Mouse (Mus musculus): ENCODE data around the gene Uox. TPM values are rescaled to one million over a fixed set of nuclear protein-coding genes. Genes with fewer than 3 reads are reported as not detected.
A peak's percentile ranks its signal among the peaks of the same experiment; 100 is the strongest.

Uox gene
- polyA plus RNA-seq (2014; fragmentation: Nextera tagmentation; extraction: Ambion mirVana) = not detected in 2 replicates

DNA sequence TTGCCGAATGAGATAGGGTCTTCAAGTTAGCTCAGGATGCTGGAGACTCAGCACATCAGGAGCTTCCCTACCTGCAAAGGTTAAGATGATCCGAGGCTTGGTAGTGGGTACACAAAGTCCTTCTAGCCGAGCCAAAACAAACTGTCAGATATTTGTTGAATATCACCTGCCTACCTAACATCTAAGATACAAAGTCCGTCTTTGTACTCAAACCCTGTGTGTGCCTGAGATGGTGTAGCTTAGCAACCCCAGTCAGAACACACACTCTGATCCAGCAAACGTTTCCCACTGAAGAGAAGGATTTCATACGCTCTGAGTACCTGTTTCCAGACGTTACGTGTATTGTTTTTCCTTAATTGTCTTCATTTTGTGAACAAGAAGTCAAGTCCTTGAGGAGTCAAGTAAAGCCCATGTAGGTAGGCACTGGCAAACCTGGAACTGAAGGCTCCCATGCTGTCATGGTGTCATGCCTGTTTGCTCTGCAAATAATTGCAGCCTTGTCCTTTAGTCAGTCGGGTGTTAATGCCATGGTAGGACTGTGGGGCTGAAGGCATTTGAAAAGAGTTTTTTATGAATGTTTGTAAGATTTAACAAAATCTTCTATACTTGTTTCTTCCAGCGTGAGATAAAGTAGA lies at the start of gene Uox:
Uox (plus strand) TSS at position 279 of the 635 bp plus-strand sequence.
- DNase-seq (ENCODE audit: low spot score) = no peak
- no peak within 1 kb of the TSS for H3K4me3 ChIP-seq (replicated peaks; ENCODE audit: low read length)
- H3K4me2 ChIP-seq (replicated peaks) = no peak within 1 kb of the TSS
- no peak for ATAC-seq (ENCODE audit: low FRiP score)
- H3K4me1 ChIP-seq (replicated peaks; ENCODE audit: control insufficient read depth, insufficient read depth, low read length) = no peaks in the 10 kb centered on the region
- no peak within 1 kb of the TSS for H3K27ac ChIP-seq
- no peaks in the 10 kb centered on the region for H3K36me3 ChIP-seq (replicated peaks; ENCODE audit: control insufficient read depth, insufficient read depth)
- H3K9me3 ChIP-seq (ENCODE audit: control insufficient read depth, low read length) = no peaks in the 10 kb centered on the region
- 88% methylated on average over 10 of the region's 10 CpGs for WGBS
- H3K9ac ChIP-seq = no peak within 1 kb of the TSS
- no peaks in the 10 kb centered on the region for H3K27me3 ChIP-seq (ENCODE audit: control insufficient read depth, insufficient read depth, low read length)

DNA sequence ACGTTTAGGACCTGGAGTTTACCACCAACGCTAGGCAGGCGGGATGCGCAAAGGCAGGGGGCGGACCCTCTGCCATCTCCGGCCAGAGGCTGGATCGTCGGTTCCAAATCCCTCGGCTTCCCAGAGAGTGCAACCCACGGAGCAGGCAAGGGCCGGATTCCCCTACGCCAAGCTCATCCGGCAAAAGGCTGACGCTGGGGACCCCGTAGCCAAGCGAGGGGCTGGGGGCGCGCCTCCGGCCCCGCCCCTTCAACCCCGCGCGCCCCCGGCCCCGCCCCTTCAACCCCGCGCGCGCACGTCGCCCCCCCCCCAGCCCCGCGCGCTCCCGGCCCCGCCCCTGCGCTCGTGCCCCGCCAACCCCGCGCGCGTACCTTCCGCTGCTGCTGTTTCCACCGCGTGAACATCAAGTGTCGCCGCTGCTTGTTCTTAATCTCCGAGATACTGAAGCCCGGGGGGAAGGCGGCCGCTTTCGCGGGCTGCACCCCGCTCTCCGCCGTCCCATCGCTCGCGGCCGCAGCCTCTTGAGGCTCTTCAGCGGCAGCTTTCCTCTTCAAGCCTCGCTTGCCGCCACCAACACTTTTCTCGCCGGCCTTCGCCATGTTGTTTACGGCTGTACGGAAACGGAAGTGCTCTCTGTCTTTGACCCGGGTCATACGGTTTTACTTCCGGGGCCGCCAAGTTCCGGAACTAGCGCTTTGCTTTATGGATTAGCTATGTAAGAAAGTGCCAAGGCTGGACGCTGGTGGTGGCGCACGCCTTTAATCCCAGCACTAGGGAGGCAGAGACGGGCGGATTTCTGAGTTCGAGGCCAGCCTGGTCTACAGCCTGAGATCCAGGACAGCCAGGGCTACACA lies 49.2 kb upstream of the Uox start, which contains the start of gene Rpf1:
Rpf1 (minus strand) TSS at position 632 of the 854 bp plus-strand sequence.
- WGBS = under 1% methylated on average over 71 of the region's 82 CpGs

DNA sequence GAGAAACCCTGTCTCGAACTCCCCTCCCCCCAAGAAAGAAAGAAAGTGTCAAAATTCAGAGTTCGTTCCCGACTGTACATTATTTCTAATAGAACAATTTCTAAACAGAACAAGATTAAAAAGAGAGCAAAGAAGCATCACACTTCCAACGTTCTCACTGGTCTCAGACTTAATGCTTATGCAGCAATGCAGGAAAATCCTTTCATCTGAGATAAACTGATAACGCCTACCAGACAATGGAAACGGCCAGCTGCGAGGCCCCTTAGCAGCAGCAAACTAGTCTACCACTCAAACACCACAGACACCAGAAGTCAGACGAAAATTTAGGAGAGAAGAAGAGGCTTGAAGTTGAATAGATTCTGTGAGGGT lies 48.6 kb upstream of the Uox start:
- H3K4me1 ChIP-seq (replicated peaks; ENCODE audit: control insufficient read depth, insufficient read depth, low read length) = 0 out of 2 replicates have a peak, but pooled peaks cover 3% of the 10 kb centered on the region
- H3K4me3 ChIP-seq (replicated peaks; ENCODE audit: low read length) = peak overlapping the region; percentile 71
- peak overlapping the region; percentile 86 for H3K9ac ChIP-seq
- WGBS = 14% methylated on average over 8 of the region's 8 CpGs
- H3K27ac ChIP-seq = peak overlapping the region; percentile 98
- ATAC-seq (ENCODE audit: low FRiP score) = no peak
- H3K27me3 ChIP-seq (ENCODE audit: control insufficient read depth, insufficient read depth, low read length) = no peaks in the 10 kb centered on the region
- H3K9me3 ChIP-seq (ENCODE audit: control insufficient read depth, low read length) = no peaks in the 10 kb centered on the region
- peaks cover 25% of the 10 kb centered on the region for H3K36me3 ChIP-seq (replicated peaks; ENCODE audit: control insufficient read depth, insufficient read depth)
- no peak for DNase-seq (ENCODE audit: low spot score)
- H3K4me2 ChIP-seq (replicated peaks) = peak overlapping the region; percentile 64

More for the DNA sequence above, 49.2 kb upstream of the Uox start, which contains the start of gene Rpf1:
- ATAC-seq (ENCODE audit: low FRiP score) (peak; percentile 96), DNase-seq (ENCODE audit: low spot score) (peak; percentile 93)
- 0 out of 2 replicates have a peak, but pooled peaks cover 3% of the 10 kb centered on the region for H3K4me1 ChIP-seq (replicated peaks; ENCODE audit: control insufficient read depth, insufficient read depth, low read length)
- no peaks in the 10 kb centered on the region for H3K27me3 ChIP-seq (ENCODE audit: control insufficient read depth, insufficient read depth, low read length)
- no peaks in the 10 kb centered on the region for H3K9me3 ChIP-seq (ENCODE audit: control insufficient read depth, low read length)
- H3K4me3 ChIP-seq (replicated peaks; ENCODE audit: low read length) = peak within 1 kb of the TSS; percentile 71
- H3K9ac ChIP-seq = peak within 1 kb of the TSS; percentile 86
- peaks cover 27% of the 10 kb centered on the region for H3K36me3 ChIP-seq (replicated peaks; ENCODE audit: control insufficient read depth, insufficient read depth)
- H3K4me2 ChIP-seq (replicated peaks) = peak within 1 kb of the TSS; percentile 64
- H3K27ac ChIP-seq = peak within 1 kb of the TSS; percentile 98

DNA sequence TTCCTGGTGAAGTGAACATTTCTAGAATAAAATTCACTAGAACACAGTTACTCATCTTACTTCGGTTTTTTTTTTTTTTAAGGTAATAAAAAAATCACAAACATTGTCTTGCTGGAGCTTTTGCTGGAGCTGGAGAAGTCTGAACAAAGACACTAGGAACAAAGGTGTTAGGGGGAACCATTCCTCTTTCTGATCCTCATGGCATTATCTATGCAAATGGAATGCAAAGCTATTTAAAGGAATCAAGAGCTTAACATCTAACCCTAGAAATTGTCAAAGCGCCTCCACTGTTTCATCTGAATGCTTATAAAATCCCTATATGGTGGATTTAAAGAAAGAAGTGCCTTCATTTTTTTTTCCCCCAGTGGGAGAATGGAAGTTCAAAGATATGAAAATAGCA lies 41.9 kb upstream of the Uox start:
- DNase-seq (ENCODE audit: low spot score) = no peak
- Histone ChIP-seq H3K4me1 (replicated peaks; ENCODE audit: control insufficient read depth, insufficient read depth, low read length) (no peaks in the 10 kb centered on the region), H3K4me2 (replicated peaks) (no peak overlapping the region), H3K9ac (no peak overlapping the region), H3K36me3 (replicated peaks; ENCODE audit: control insufficient read depth, insufficient read depth) (no peaks in the 10 kb centered on the region), H3K27me3 (ENCODE audit: control insufficient read depth, insufficient read depth, low read length) (no peaks in the 10 kb centered on the region), H3K27ac (no peak overlapping the region), H3K9me3 (ENCODE audit: control insufficient read depth, low read length) (no peaks in the 10 kb centered on the region), H3K4me3 (replicated peaks; ENCODE audit: low read length) (no peak overlapping the region)
- 49% methylated on average over 2 of the region's 2 CpGs for WGBS
- no peak for ATAC-seq (ENCODE audit: low FRiP score)

DNA sequence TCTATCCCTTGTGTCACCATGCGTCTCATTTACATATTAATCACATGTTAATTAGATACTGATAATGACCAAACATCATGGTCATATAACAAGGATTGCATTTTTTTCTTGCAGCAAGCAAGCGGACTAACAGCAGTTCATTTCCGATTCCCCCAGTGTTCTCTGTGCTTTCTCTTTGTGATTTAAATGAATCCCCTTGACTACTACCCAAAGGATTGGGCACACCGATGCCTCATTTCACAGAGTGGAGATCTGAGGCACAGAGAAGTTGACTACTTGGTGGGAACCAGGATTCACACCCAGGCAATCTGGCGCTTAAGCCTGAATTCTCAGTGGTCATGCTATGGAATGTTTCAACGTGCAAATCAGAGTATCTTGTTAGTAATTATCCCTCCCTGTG lies 35.2 kb upstream of the Uox start:
- ATAC-seq (ENCODE audit: low FRiP score) (no peak), DNase-seq (ENCODE audit: low spot score) (no peak)
- Histone ChIP-seq H3K27me3 (ENCODE audit: control insufficient read depth, insufficient read depth, low read length) (no peaks in the 10 kb centered on the region), H3K4me1 (replicated peaks; ENCODE audit: control insufficient read depth, insufficient read depth, low read length) (no peaks in the 10 kb centered on the region), H3K9me3 (ENCODE audit: control insufficient read depth, low read length) (no peaks in the 10 kb centered on the region), H3K4me3 (replicated peaks; ENCODE audit: low read length) (no peak overlapping the region), H3K36me3 (replicated peaks; ENCODE audit: control insufficient read depth, insufficient read depth) (no peaks in the 10 kb centered on the region), H3K4me2 (replicated peaks) (no peak overlapping the region), H3K9ac (no peak overlapping the region), H3K27ac (no peak overlapping the region)
- WGBS = 63% methylated on average over 6 of the region's 6 CpGs

DNA sequence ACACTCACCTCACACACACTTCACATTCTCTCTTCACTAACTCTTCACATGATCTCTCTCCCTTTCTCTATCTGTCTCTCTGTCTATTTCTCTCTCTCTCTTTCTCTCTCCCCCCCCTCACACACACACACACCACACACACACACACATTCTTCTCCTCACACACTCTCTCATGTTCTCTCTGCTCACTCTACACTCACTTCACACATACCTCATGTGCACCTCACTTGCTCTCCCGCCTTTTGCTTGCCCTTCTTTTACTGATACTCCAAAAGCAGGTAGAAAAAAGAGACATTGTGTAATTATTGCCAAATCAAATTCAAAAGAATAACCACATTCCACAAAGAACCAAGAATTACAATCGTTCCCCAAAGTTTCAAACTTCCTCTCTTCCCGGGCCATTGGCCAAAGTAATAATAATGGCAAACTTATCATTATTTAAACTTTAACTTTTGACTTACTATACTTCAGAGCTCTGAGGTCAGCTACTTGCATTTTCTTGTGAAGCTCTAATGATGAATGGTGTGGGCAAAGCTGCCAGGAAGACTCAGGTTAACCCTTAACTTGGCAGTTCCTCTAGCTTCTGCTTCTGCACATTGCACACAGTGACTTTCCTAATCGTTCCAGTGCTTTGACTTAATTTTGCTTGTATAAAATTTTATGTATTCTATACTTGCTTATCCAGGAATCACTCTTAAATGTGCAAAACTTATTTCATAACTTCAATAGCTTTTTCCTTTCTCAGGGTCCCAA lies 29.5 kb upstream of the Uox start:
- WGBS = 90% methylated on average over 4 of the region's 4 CpGs
- Histone ChIP-seq H3K27me3 (ENCODE audit: control insufficient read depth, insufficient read depth, low read length) (no peaks in the 10 kb centered on the region), H3K36me3 (replicated peaks; ENCODE audit: control insufficient read depth, insufficient read depth) (no peaks in the 10 kb centered on the region), H3K9me3 (ENCODE audit: control insufficient read depth, low read length) (0 out of 2 replicates have a peak, but pooled peaks cover 3% of the 10 kb centered on the region), H3K27ac (no peak overlapping the region), H3K9ac (no peak overlapping the region), H3K4me3 (replicated peaks; ENCODE audit: low read length) (no peak overlapping the region), H3K4me2 (replicated peaks) (no peak overlapping the region), H3K4me1 (replicated peaks; ENCODE audit: control insufficient read depth, insufficient read depth, low read length) (no peaks in the 10 kb centered on the region)
- no peak for ATAC-seq (ENCODE audit: low FRiP score)
- DNase-seq (ENCODE audit: low spot score) = no peak

DNA sequence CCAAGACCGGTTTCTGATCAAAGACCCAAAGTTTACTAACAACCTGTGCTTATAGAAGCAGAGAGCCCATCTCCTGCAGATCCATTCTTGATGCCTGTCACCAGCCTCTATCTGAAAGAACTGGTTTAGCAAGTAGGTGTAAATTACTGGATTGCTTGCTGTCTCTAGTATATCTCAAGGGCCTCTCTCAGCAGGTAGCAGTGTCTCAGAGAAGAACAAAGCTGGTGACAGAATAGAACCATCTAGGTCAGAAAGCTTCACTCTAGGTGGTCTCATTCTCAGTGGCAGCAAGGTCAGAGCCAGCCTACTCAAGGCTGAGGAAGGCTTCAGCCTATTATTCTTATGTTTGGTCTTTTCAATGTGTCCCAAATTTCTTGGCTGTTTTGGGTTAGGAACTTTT lies 26.6 kb upstream of the Uox start:
- Histone ChIP-seq H3K4me1 (replicated peaks; ENCODE audit: control insufficient read depth, insufficient read depth, low read length) (no peaks in the 10 kb centered on the region), H3K4me2 (replicated peaks) (no peak overlapping the region)

DNA sequence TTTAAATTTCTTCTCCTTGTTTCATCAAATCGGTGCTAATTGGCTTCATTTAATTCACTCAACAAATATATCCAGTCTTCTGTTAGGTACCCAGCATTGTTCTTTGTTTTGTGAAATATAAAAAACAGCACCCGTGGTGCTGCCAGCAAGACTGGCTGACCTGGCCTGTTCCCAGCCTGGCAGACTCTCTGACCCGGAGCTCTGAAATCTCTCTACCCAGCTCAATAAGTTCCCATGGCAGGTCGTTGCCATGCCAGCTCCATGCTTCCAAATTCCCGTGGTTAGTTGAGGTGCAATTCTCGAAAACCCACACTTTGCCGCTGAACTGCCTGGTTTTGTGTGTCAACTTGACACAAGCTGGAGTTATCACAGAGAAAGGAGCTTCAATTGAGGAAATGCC lies 15.4 kb upstream of the Uox start:
- no peak overlapping the region for H3K4me3 ChIP-seq (replicated peaks; ENCODE audit: low read length)
- WGBS = 81% methylated on average over 7 of the region's 7 CpGs

More for the DNA sequence above, 26.6 kb upstream of the Uox start:
- Histone ChIP-seq H3K4me3 (replicated peaks; ENCODE audit: low read length) (no peak overlapping the region), H3K9ac (no peak overlapping the region), H3K36me3 (replicated peaks; ENCODE audit: control insufficient read depth, insufficient read depth) (no peaks in the 10 kb centered on the region), H3K27ac (no peak overlapping the region), H3K9me3 (ENCODE audit: control insufficient read depth, low read length) (0 out of 2 replicates have a peak, but pooled peaks cover 3% of the 10 kb centered on the region), H3K27me3 (ENCODE audit: control insufficient read depth, insufficient read depth, low read length) (no peaks in the 10 kb centered on the region)
- WGBS = 43% methylated on average over 1 of the region's 1 CpGs
- no peak for ATAC-seq (ENCODE audit: low FRiP score)
- DNase-seq (ENCODE audit: low spot score) = no peak

DNA sequence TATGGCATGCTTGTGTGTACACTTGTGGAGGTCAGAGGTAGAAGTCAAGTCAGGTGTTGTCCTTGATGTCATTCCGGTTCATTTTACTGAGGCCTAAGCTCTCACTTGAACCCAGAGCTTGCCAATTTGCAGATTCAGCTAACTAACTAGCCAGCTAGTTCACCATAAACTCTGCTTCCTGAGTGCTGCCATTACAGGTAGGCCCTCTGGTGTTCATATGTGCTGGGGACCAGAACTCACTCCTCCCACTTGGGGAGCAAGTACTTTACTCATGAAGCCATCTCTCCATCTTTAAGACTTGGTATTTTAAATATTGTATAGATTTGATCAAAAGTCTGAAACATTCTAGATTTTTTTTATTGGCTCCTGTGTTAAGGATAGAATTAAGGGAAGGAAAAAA lies 13.7 kb upstream of the Uox start:
- no peaks in the 10 kb centered on the region for H3K4me1 ChIP-seq (replicated peaks; ENCODE audit: control insufficient read depth, insufficient read depth, low read length)
- ATAC-seq (ENCODE audit: low FRiP score) (no peak), DNase-seq (ENCODE audit: low spot score) (no peak)
- H3K36me3 ChIP-seq (replicated peaks; ENCODE audit: control insufficient read depth, insufficient read depth) = no peaks in the 10 kb centered on the region
- 87% methylated on average over 1 of the region's 1 CpGs for WGBS
- H3K27me3 ChIP-seq (ENCODE audit: control insufficient read depth, insufficient read depth, low read length) = no peaks in the 10 kb centered on the region
- H3K9ac ChIP-seq = no peak overlapping the region
- H3K4me3 ChIP-seq (replicated peaks; ENCODE audit: low read length) = no peak overlapping the region
- H3K27ac ChIP-seq = no peak overlapping the region
- no peaks in the 10 kb centered on the region for H3K9me3 ChIP-seq (ENCODE audit: control insufficient read depth, low read length)
- no peak overlapping the region for H3K4me2 ChIP-seq (replicated peaks)

More for the DNA sequence above, 15.4 kb upstream of the Uox start:
- Histone ChIP-seq H3K27me3 (ENCODE audit: control insufficient read depth, insufficient read depth, low read length) (no peaks in the 10 kb centered on the region), H3K4me2 (replicated peaks) (no peak overlapping the region), H3K27ac (no peak overlapping the region), H3K9me3 (ENCODE audit: control insufficient read depth, low read length) (no peaks in the 10 kb centered on the region), H3K4me1 (replicated peaks; ENCODE audit: control insufficient read depth, insufficient read depth, low read length) (no peaks in the 10 kb centered on the region), H3K9ac (no peak overlapping the region), H3K36me3 (replicated peaks; ENCODE audit: control insufficient read depth, insufficient read depth) (no peaks in the 10 kb centered on the region)
- DNase-seq (ENCODE audit: low spot score) (no peak), ATAC-seq (ENCODE audit: low FRiP score) (no peak)

Data from hindbrain, embryonic 14.5 days (tissue).